Mouse (Mus musculus) myocyte (in vitro differentiated cells): Measurements from ENCODE around the gene Vwce. TPM values are rescaled to one million over a fixed set of nuclear protein-coding genes. Genes with fewer than 3 reads are reported as not detected.

Experiments
- H3K27me3 ChIP-seq: one replicate; pipeline ENCODE4 v1.6.1; 2011; ENCODE audit not compliant: control insufficient read depth, insufficient read depth, insufficient read length
- H3K36me3 ChIP-seq: one replicate; pipeline ENCODE4 v1.6.1; 2011; ENCODE audit not compliant: control insufficient read depth, insufficient read depth
- H3K4me2 ChIP-seq: one replicate; pipeline ENCODE4 v1.6.1; 2011; ENCODE audit warnings: low read depth, control low read depth
- H3K4me3 ChIP-seq: one replicate; pipeline ENCODE4 v1.5.1; 2011; ENCODE audit warnings: mild to moderate bottlenecking, control low read depth, moderate library complexity
- H3K79me2 ChIP-seq: one replicate; pipeline ENCODE4 v1.6.1; 2011; ENCODE audit not compliant: control insufficient read depth, insufficient read depth
- H3ac ChIP-seq: one replicate; pipeline ENCODE4 v1.6.1; 2011; ENCODE audit not compliant: control insufficient read depth, insufficient read length
- CEBPB ChIP-seq: IDR thresholded peaks from 2 replicates; pipeline ENCODE4 v1.6.1; 2011; ENCODE audit warnings: mild to moderate bottlenecking, moderate library complexity; ENCODE audit not compliant: poor library complexity, insufficient read depth, severe bottlenecking
- E2F4 ChIP-seq: IDR thresholded peaks from one replicate; pipeline ENCODE4 v1.6.1; 2011; ENCODE audit warnings: mild to moderate bottlenecking, control low read depth, moderate library complexity; ENCODE audit not compliant: insufficient read depth
- MAX ChIP-seq: IDR thresholded peaks from one replicate; pipeline ENCODE4 v1.6.1; 2011; ENCODE audit warnings: low read depth, mild to moderate bottlenecking, control low read depth
- MYOD1 ChIP-seq, 3 experiments: IDR thresholded peaks; one replicate each; pipeline ENCODE4 v1.6.1; 2011; ENCODE audit warnings: control low read depth in 2 of 3, low read depth in 2 of 3, mild to moderate bottlenecking in 2 of 3, moderate library complexity in 1 of 3; ENCODE audit not compliant: insufficient read length in 2 of 3, control insufficient read depth in 1 of 3
- MYOG ChIP-seq, 3 experiments: IDR thresholded peaks; one replicate each; pipeline ENCODE4 v1.6.1; 2011; ENCODE audit warnings: control low read depth in 2 of 3, low read depth in 2 of 3, mild to moderate bottlenecking in 2 of 3; ENCODE audit not compliant: insufficient read length in 2 of 3, control insufficient read depth in 1 of 3, insufficient read depth in 1 of 3
- POLR2A ChIP-seq: IDR thresholded peaks from one replicate; pipeline ENCODE4 v1.6.1; 2011; ENCODE audit warnings: low read depth, mild to moderate bottlenecking, control low read depth, moderate library complexity; ENCODE audit not compliant: insufficient read length
- POLR2AphosphoS2 ChIP-seq: IDR thresholded peaks from one replicate; pipeline ENCODE4 v1.6.1; 2011; ENCODE audit warnings: low read depth, control low read depth; ENCODE audit not compliant: insufficient read length
- REST ChIP-seq: IDR thresholded peaks from one replicate; pipeline ENCODE4 v1.6.1; 2011; ENCODE audit warnings: mild to moderate bottlenecking, control low read depth, moderate library complexity; ENCODE audit not compliant: insufficient read depth, insufficient read length
- SRF ChIP-seq: IDR thresholded peaks from one replicate; pipeline ENCODE4 v1.6.1; 2011; ENCODE audit warnings: low read depth; ENCODE audit not compliant: control insufficient read depth, insufficient read length
- TCF12 ChIP-seq: IDR thresholded peaks from one replicate; pipeline ENCODE4 v1.6.1; 2011; ENCODE audit warnings: mild to moderate bottlenecking, control low read depth; ENCODE audit not compliant: poor library complexity, insufficient read depth, severe bottlenecking
- TCF3 ChIP-seq: IDR thresholded peaks from one replicate; pipeline ENCODE4 v1.6.1; 2011; ENCODE audit warnings: low read depth, control low read depth; ENCODE audit not compliant: insufficient read length
- USF1 ChIP-seq: IDR thresholded peaks from one replicate; pipeline ENCODE4 v1.6.1; 2011; ENCODE audit warnings: low read depth, mild to moderate bottlenecking, control low read depth, moderate library complexity
- polyA plus RNA-seq: library from polyadenylated mRNA; unstranded; fragments of >200 nt; fragmentation: generic; extraction: Trizol; gene quantifications from one replicate; pipeline ENCODE4 v1.2.1, GENCODE M21; 2012; ENCODE audit warnings: missing spikeins

Gene Vwce
- polyA plus RNA-seq, 1 experiment: 0.05 TPM

DNA sequence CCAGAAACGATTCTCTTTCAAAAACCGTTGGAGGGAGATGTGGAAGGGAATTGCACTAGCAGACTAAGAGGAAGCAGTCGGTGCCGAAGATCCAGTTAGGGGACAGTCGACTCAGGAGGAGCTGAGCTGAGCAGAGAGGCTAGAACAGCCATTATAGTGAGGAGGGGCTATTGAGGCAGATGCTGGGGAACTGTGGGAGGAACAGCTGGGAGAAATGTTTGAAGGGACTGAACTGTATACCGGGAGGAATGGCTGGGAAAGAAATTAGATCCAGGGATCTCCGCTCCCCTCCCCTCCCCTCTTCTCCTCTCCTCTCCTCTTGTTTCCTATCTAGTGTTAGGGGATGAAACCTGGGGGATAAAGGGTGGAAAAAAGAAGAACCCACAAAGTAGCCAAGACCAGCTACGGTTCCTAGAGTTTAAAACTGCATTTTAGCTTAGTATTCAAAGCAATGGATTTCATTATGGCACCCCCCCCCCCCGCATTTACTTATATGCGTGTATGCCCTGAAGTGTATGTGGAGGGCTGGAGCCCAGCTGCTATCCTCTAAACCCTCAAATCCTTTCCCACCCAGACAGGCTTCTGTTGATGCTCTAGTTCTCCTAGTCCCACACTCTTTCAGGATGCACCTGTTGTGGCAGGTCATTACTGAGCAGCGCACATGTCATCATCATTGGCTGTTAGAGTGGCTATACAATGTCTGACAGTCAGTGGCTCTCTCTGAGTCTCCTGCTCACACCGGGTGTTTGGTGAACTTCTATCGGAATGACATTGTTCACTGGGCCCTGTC lies 6.8 kb downstream of the Vwce start:
- H3K36me3 ChIP-seq: no peaks in the 10 kb centered on the region
- peak overlapping the region; percentile 24 for H3K4me2 ChIP-seq
- H3K27me3 ChIP-seq: no peaks in the 10 kb centered on the region
- no peaks in the 10 kb centered on the region for H3K79me2 ChIP-seq
- no peak overlapping the region for H3K4me3 ChIP-seq
- TF ChIP-seq TCF12 (no peak), POLR2AphosphoS2 (no peak), POLR2A (no peak), REST (no peak), MYOD1 (IDR thresholded peaks at IDR 0.05; ENCODE audit: control insufficient read depth in 1 of 3, insufficient read length in 2 of 3, low read depth in 2 of 3) (peak in 2 of 3 experiments; percentile 86 to 89), USF1 (no peak), TCF3 (no peak), SRF (no peak)
- H3ac ChIP-seq: no peak overlapping the region

DNA sequence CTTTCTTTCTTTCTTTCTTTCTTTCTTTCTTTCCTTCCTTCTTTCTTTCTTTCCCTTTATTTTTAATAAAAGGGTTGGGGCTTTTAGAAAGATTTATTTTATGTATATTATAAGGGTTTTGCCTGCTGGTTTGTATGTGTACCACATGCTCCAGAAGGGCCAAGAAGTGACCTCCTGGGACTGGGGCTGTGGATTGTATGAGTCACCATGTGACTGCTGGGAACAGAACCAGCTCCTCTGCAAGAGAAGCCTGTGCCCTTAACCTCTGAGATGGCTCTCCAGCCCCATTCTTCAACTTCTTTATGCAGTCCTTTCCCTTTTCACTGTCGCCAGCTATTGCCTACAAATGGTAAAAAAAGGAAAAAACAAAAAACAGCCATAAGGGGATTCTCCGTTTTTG lies 11.6 kb downstream of the Vwce start:
- Histone ChIP-seq H3ac (no peak overlapping the region), H3K4me3 (no peak overlapping the region), H3K79me2 (no peaks in the 10 kb centered on the region), H3K4me2 (no peak overlapping the region), H3K36me3 (no peaks in the 10 kb centered on the region), H3K27me3 (no peaks in the 10 kb centered on the region)
- TF ChIP-seq CEBPB (no peak), USF1 (peak; percentile 23)

DNA sequence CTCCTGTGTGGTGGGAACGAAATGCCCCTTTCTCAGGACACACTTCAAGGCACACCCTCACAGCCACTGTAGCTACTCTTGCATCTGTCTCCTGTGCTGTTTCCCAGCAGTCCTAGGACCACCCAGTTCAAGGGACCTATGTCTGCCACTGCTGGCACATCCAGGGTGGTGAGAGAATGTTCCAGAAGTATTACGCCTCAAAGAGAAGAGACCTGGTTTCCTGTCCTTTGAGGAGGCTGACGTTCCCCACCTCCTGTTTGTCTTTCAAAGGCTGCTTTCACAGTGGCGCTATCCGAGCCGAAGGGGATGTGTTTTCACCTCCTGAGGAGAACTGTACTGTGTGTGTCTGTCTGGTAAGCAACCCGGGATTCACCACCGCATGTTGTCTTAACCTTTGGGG lies 14.1 kb downstream of the Vwce start:
- Histone ChIP-seq H3K36me3 (no peaks in the 10 kb centered on the region), H3K4me2 (no peak overlapping the region), H3K4me3 (no peak overlapping the region), H3K79me2 (no peaks in the 10 kb centered on the region), H3ac (no peak overlapping the region), H3K27me3 (no peaks in the 10 kb centered on the region)
- TF ChIP-seq REST: no peak
- TF ChIP-seq MYOD1 (IDR thresholded peaks at IDR 0.05; ENCODE audit: control insufficient read depth in 1 of 3, insufficient read length in 2 of 3, low read depth in 2 of 3): no peak

DNA sequence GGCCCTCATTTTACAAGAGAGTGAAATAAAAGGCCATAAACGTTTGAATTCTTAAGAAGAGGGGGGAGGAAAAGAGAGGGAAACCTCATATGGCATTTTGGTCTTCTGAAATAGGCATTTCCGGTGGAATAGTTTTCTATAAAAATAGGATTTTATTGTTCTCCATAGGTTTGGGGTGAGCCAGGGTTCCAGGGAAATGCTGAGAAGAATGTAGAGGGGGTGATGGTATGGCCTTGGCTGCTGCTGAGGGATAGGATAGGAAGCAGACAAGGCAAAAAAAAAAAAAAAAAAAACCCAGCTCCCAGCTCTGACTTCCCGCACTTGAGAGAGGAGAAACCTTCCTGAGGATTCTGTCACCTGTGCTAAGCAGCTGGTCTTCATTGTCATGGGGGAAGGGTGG lies 22.0 kb downstream of the Vwce start:
- TF ChIP-seq CEBPB: no peak
- no peak for TF ChIP-seq REST
- TF ChIP-seq USF1: no peak
- no peak for TF ChIP-seq POLR2A
- no peak for TF ChIP-seq MYOD1 (IDR thresholded peaks at IDR 0.05; ENCODE audit: control insufficient read depth in 1 of 3, insufficient read length in 2 of 3, low read depth in 2 of 3)
- no peak for TF ChIP-seq TCF3
- no peak for TF ChIP-seq TCF12
- no peak for TF ChIP-seq POLR2AphosphoS2
- no peak for TF ChIP-seq E2F4
- TF ChIP-seq MYOG (IDR thresholded peaks at IDR 0.05; ENCODE audit: control insufficient read depth in 1 of 3, insufficient read depth in 1 of 3, insufficient read length in 2 of 3, low read depth in 2 of 3): no peak
- TF ChIP-seq MAX: no peak
- no peak for TF ChIP-seq SRF
- no peaks in the 10 kb centered on the region for H3K36me3 ChIP-seq

GRCm38 (mm10) chr19:10657742-10658141 lies 23.7 kb downstream of the Vwce start:
- Histone ChIP-seq H3K27me3 (no peaks in the 10 kb centered on the region), H3K36me3 (no peaks in the 10 kb centered on the region), H3K4me3 (no peak overlapping the region), H3K4me2 (no peak overlapping the region), H3ac (no peak overlapping the region), H3K79me2 (no peaks in the 10 kb centered on the region)
- TF ChIP-seq MYOD1 (IDR thresholded peaks at IDR 0.05; ENCODE audit: control insufficient read depth in 1 of 3, insufficient read length in 2 of 3, low read depth in 2 of 3) (no peak), TCF3 (no peak), TCF12 (no peak), E2F4 (no peak), CEBPB (no peak), SRF (no peak), MYOG (IDR thresholded peaks at IDR 0.05; ENCODE audit: control insufficient read depth in 1 of 3, insufficient read depth in 1 of 3, insufficient read length in 2 of 3, low read depth in 2 of 3) (no peak), USF1 (no peak), POLR2A (no peak), POLR2AphosphoS2 (no peak), REST (no peak), MAX (no peak)

More for the DNA sequence above, 22.0 kb downstream of the Vwce start:
- no peaks in the 10 kb centered on the region for H3K27me3 ChIP-seq
- no peaks in the 10 kb centered on the region for H3K79me2 ChIP-seq
- H3ac ChIP-seq: no peak overlapping the region
- no peak overlapping the region for H3K4me2 ChIP-seq
- no peak overlapping the region for H3K4me3 ChIP-seq
